Mouse (Mus musculus) ovary, adult 18-20 months (tissue): ENCODE measurements at regions not wholly inside any gene's neighbourhood (a gene's known extent, or its start where the extent isn't known, plus 50 kb on each side); places are given as distances from the start of the nearest gene placed in this dataset.
A peak's percentile ranks its signal among the peaks of the same experiment; 100 is the strongest.

Source experiments
- DNase-seq: peaks from one replicate; pipeline ENCODE4 v3.0.0; 2022; ENCODE audit warnings: low spot score, mixed read lengths

GRCm38 (mm10) chrX:105346420-105346819 is 153.2 kb upstream of the Cypt2 start:
- DNase-seq: no peak

GRCm38 (mm10) chrX:105366284-105366683 is 133.3 kb upstream of the Cypt2 start:
- DNase-seq: peak; percentile 1

- DNase-seq: no peak
Observed at GRCm38 (mm10) chrX:105367979-105368378, 131.6 kb upstream of the Cypt2 start.

- DNase-seq: no peak
Observed at GRCm38 (mm10) chrX:105390506-105390905, 109.1 kb upstream of the Cypt2 start.

- no peak for DNase-seq
Observed at GRCm38 (mm10) chrX:105391029-105391428, 108.5 kb upstream of the Cypt2 start.

GRCm38 (mm10) chrX:105391680-105392462 is 107.7 kb upstream of the Cypt2 start:
- no peak for DNase-seq

GRCm38 (mm10) chrX:105393259-105393658 is 106.3 kb upstream of the Cypt2 start:
- DNase-seq: no peak

- no peak for DNase-seq
Observed at GRCm38 (mm10) chrX:105413351-105413750, 86.2 kb upstream of the Cypt2 start.

- no peak for DNase-seq
Observed at GRCm38 (mm10) chrX:105420976-105421375, 78.6 kb upstream of the Cypt2 start.
